Mouse (Mus musculus): ENCODE measurements around the gene Lactbl1. TPM values are rescaled to one million over a fixed set of nuclear protein-coding genes. Genes with fewer than 3 reads are reported as not detected.

Lactbl1 gene
- polyA plus RNA-seq, 1 experiment = 0.05 TPM

GRCm38 (mm10) chr4:136631237-136631994, 9.0 kb downstream of the Lactbl1 start:
- Histone ChIP-seq H3K4me1 (ENCODE audit: control insufficient read depth, insufficient read depth, low read length) (no peaks in the 10 kb centered on the region), H3K4me3 (replicated peaks; ENCODE audit: extremely low read depth, low read depth, low read length) (no peak overlapping the region)
- no peak for DNase-seq
- TF ChIP-seq POLR2A (IDR thresholded peaks at IDR 0.05; ENCODE audit: borderline replicate concordance, extremely low read depth, low read depth, low read length) = no peak
- TF ChIP-seq CTCF (IDR thresholded peaks at IDR 0.05; ENCODE audit: insufficient read depth, low read length) = no peak
- 83% methylated on average over 11 of the region's 11 CpGs for WGBS

- TF ChIP-seq POLR2A (IDR thresholded peaks at IDR 0.05; ENCODE audit: borderline replicate concordance, extremely low read depth, low read depth, low read length) (no peak), CTCF (IDR thresholded peaks at IDR 0.05; ENCODE audit: insufficient read depth, low read length) (no peak)
- no peak overlapping the region for H3K4me3 ChIP-seq (replicated peaks; ENCODE audit: extremely low read depth, low read depth, low read length)
- DNase-seq = no peak
Measured at GRCm38 (mm10) chr4:136635995-136636394, 13.6 kb downstream of the Lactbl1 start.

GRCm38 (mm10) chr4:136636511-136636910, 14.1 kb downstream of the Lactbl1 start:
- TF ChIP-seq CTCF (IDR thresholded peaks at IDR 0.05; ENCODE audit: insufficient read depth, low read length) (no peak), POLR2A (IDR thresholded peaks at IDR 0.05; ENCODE audit: borderline replicate concordance, extremely low read depth, low read depth, low read length) (no peak)
- no peak overlapping the region for H3K4me3 ChIP-seq (replicated peaks; ENCODE audit: extremely low read depth, low read depth, low read length)
- WGBS = 66% methylated on average over 5 of the region's 5 CpGs

More at GRCm38 (mm10) chr4:136635995-136636394, 13.6 kb downstream of the Lactbl1 start:
- no peaks in the 10 kb centered on the region for H3K4me1 ChIP-seq (ENCODE audit: control insufficient read depth, insufficient read depth, low read length)

GRCm38 (mm10) chr4:136636983-136637562, 14.7 kb downstream of the Lactbl1 start:
- no peaks in the 10 kb centered on the region for H3K4me1 ChIP-seq (ENCODE audit: control insufficient read depth, insufficient read depth, low read length)

More at GRCm38 (mm10) chr4:136636511-136636910, 14.1 kb downstream of the Lactbl1 start:
- no peaks in the 10 kb centered on the region for H3K4me1 ChIP-seq (ENCODE audit: control insufficient read depth, insufficient read depth, low read length)
- DNase-seq = no peak

GRCm38 (mm10) chr4:136637563-136638229, 15.3 kb downstream of the Lactbl1 start:
- TF ChIP-seq POLR2A (IDR thresholded peaks at IDR 0.05; ENCODE audit: borderline replicate concordance, extremely low read depth, low read depth, low read length) (no peak), CTCF (IDR thresholded peaks at IDR 0.05; ENCODE audit: insufficient read depth, low read length) (no peak)
- Histone ChIP-seq H3K4me3 (replicated peaks; ENCODE audit: extremely low read depth, low read depth, low read length) (no peak overlapping the region), H3K4me1 (ENCODE audit: control insufficient read depth, insufficient read depth, low read length) (no peaks in the 10 kb centered on the region)
- 3% methylated on average over 76 of the region's 76 CpGs for WGBS
- DNase-seq = no peak

More at GRCm38 (mm10) chr4:136636983-136637562, 14.7 kb downstream of the Lactbl1 start:
- WGBS = 19% methylated on average over 37 of the region's 37 CpGs
- TF ChIP-seq CTCF (IDR thresholded peaks at IDR 0.05; ENCODE audit: insufficient read depth, low read length) (no peak), POLR2A (IDR thresholded peaks at IDR 0.05; ENCODE audit: borderline replicate concordance, extremely low read depth, low read depth, low read length) (no peak)
- DNase-seq = no peak
- no peak overlapping the region for H3K4me3 ChIP-seq (replicated peaks; ENCODE audit: extremely low read depth, low read depth, low read length)

GRCm38 (mm10) chr4:136638230-136638750, 15.9 kb downstream of the Lactbl1 start:
- no peak for TF ChIP-seq CTCF (IDR thresholded peaks at IDR 0.05; ENCODE audit: insufficient read depth, low read length)
- TF ChIP-seq POLR2A (IDR thresholded peaks at IDR 0.05; ENCODE audit: borderline replicate concordance, extremely low read depth, low read depth, low read length) = no peak
- no peaks in the 10 kb centered on the region for H3K4me1 ChIP-seq (ENCODE audit: control insufficient read depth, insufficient read depth, low read length)
- WGBS = 51% methylated on average over 7 of the region's 7 CpGs
- DNase-seq = no peak
- no peak overlapping the region for H3K4me3 ChIP-seq (replicated peaks; ENCODE audit: extremely low read depth, low read depth, low read length)

GRCm38 (mm10) chr4:136638890-136639289, 16.5 kb downstream of the Lactbl1 start:
- no peaks in the 10 kb centered on the region for H3K4me1 ChIP-seq (ENCODE audit: control insufficient read depth, insufficient read depth, low read length)
- H3K4me3 ChIP-seq (replicated peaks; ENCODE audit: extremely low read depth, low read depth, low read length) = no peak overlapping the region
- no peak for DNase-seq
- 15% methylated on average over 10 of the region's 10 CpGs for WGBS
- TF ChIP-seq POLR2A (IDR thresholded peaks at IDR 0.05; ENCODE audit: borderline replicate concordance, extremely low read depth, low read depth, low read length) (no peak), CTCF (IDR thresholded peaks at IDR 0.05; ENCODE audit: insufficient read depth, low read length) (no peak)

GRCm38 (mm10) chr4:136648922-136649479, 26.6 kb downstream of the Lactbl1 start:
- Histone ChIP-seq H3K4me1 (ENCODE audit: control insufficient read depth, insufficient read depth, low read length) (no peaks in the 10 kb centered on the region), H3K4me3 (replicated peaks; ENCODE audit: extremely low read depth, low read depth, low read length) (no peak overlapping the region)
- DNase-seq = peak; percentile 74
- 17% methylated on average over 11 of the region's 11 CpGs for WGBS
- TF ChIP-seq CTCF (IDR thresholded peaks at IDR 0.05; ENCODE audit: insufficient read depth, low read length) = peak; percentile 82
- no peak for TF ChIP-seq POLR2A (IDR thresholded peaks at IDR 0.05; ENCODE audit: borderline replicate concordance, extremely low read depth, low read depth, low read length)

All from lung, adult 2 months (tissue).